Mouse (Mus musculus) retina, postnatal 1 day (tissue): Measurements from ENCODE around the gene Dnajb1.
"Not testable (repeated sequence)": the region's sequence is repeated elsewhere in the genome, so short reads cannot be mapped to it uniquely, and the experiment has no call there.

Source experiments
- DNase-seq: peaks from one replicate; pipeline ENCODE4 v3.0.0-alpha.2; 2012

The Dnajb1 gene

GRCm38 (mm10) chr8:83578131-83579055 is 29.6 kb upstream of the Dnajb1 start:
- no peak for DNase-seq

GRCm38 (mm10) chr8:83579676-83580075 is 28.3 kb upstream of the Dnajb1 start:
- no peak for DNase-seq

- DNase-seq = no peak
Observed at GRCm38 (mm10) chr8:83580826-83581225, 27.2 kb upstream of the Dnajb1 start.

- no peak for DNase-seq
Observed at GRCm38 (mm10) chr8:83582226-83582625, 25.8 kb upstream of the Dnajb1 start.

GRCm38 (mm10) chr8:83583236-83583635 is 24.8 kb upstream of the Dnajb1 start:
- DNase-seq = no peak

GRCm38 (mm10) chr8:83584771-83585170 is 23.2 kb upstream of the Dnajb1 start:
- DNase-seq = peak; percentile 16

- no peak for DNase-seq
Observed at GRCm38 (mm10) chr8:83585333-83585732, 22.7 kb upstream of the Dnajb1 start.

GRCm38 (mm10) chr8:83587644-83588043 is 20.3 kb upstream of the Dnajb1 start:
- DNase-seq = no peak

GRCm38 (mm10) chr8:83588886-83589285 is 19.1 kb upstream of the Dnajb1 start:
- DNase-seq = no peak

GRCm38 (mm10) chr8:83590488-83591023 is 17.4 kb upstream of the Dnajb1 start:
- no peak for DNase-seq

GRCm38 (mm10) chr8:83592682-83593081 is 15.3 kb upstream of the Dnajb1 start:
- peak; percentile 53 for DNase-seq

GRCm38 (mm10) chr8:83593325-83594166 is 14.4 kb upstream of the Dnajb1 start:
- DNase-seq = peak; percentile 16

- peak; percentile 100 for DNase-seq
Observed at GRCm38 (mm10) chr8:83594167-83595049, 13.6 kb upstream of the Dnajb1 start.

GRCm38 (mm10) chr8:83595050-83595345 is 13.0 kb upstream of the Dnajb1 start:
- not testable (repeated sequence) for DNase-seq

- peak; percentile 53 for DNase-seq
Observed at GRCm38 (mm10) chr8:83596369-83596768, 11.6 kb upstream of the Dnajb1 start.

- DNase-seq = peak; percentile 52
Observed at GRCm38 (mm10) chr8:83598146-83598545, 9.8 kb upstream of the Dnajb1 start.

- DNase-seq = no peak
Observed at GRCm38 (mm10) chr8:83599814-83600213, 8.2 kb upstream of the Dnajb1 start.

GRCm38 (mm10) chr8:83602650-83603029 is 5.4 kb upstream of the Dnajb1 start:
- no peak for DNase-seq

GRCm38 (mm10) chr8:83608398-83608829 is 421 bp downstream of the Dnajb1 start:
- DNase-seq = peak; percentile 87

- no peak for DNase-seq
Observed at GRCm38 (mm10) chr8:83609086-83609485, 1.1 kb downstream of the Dnajb1 start.

GRCm38 (mm10) chr8:83609547-83610180 is 1.7 kb downstream of the Dnajb1 start:
- DNase-seq = no peak

GRCm38 (mm10) chr8:83611921-83612320 is 3.9 kb downstream of the Dnajb1 start:
- DNase-seq = no peak
